Mouse (Mus musculus): Measurements from ENCODE around the gene Pten.
A peak's percentile ranks its signal among the peaks of the same experiment; 100 is the strongest.
"Not testable (repeated sequence)": the region's sequence is repeated elsewhere in the genome, so short reads cannot be mapped to it uniquely, and the experiment has no call there.

Pten gene

GRCm38 (mm10) chr19:32754188-32755000 lies 2.9 kb upstream of the Pten start:
- DNase-seq (ENCODE audit: low spot score in 2 of 2), result peak in 1 of 2 experiments; percentile 9

- no peak for DNase-seq (ENCODE audit: low spot score in 2 of 2)
Observed at GRCm38 (mm10) chr19:32755104-32755791, 2.0 kb upstream of the Pten start.

GRCm38 (mm10) chr19:32755792-32756635 lies 1.3 kb upstream of the Pten start:
- peak; percentile 91 to 97 for DNase-seq (ENCODE audit: low spot score in 2 of 2)

GRCm38 (mm10) chr19:32756636-32756899 lies 729 bp upstream of the Pten start:
- no peak for DNase-seq (ENCODE audit: low spot score in 2 of 2)

GRCm38 (mm10) chr19:32757831-32758792 lies 815 bp downstream of the Pten start:
- DNase-seq (ENCODE audit: low spot score in 2 of 2), result peak in 1 of 2 experiments; percentile 35

- no peak for DNase-seq (ENCODE audit: low spot score in 2 of 2)
Observed at GRCm38 (mm10) chr19:32758793-32759161, 1.5 kb downstream of the Pten start.

GRCm38 (mm10) chr19:32759357-32760024 lies 2.2 kb downstream of the Pten start:
- DNase-seq (ENCODE audit: low spot score in 2 of 2), result no peak

- DNase-seq (ENCODE audit: low spot score in 2 of 2), result no peak
Observed at GRCm38 (mm10) chr19:32760499-32760898, 3.2 kb downstream of the Pten start.

- no peak for DNase-seq (ENCODE audit: low spot score in 2 of 2)
Observed at GRCm38 (mm10) chr19:32761162-32761561, 3.9 kb downstream of the Pten start.

GRCm38 (mm10) chr19:32762493-32762892 lies 5.2 kb downstream of the Pten start:
- DNase-seq (ENCODE audit: low spot score in 2 of 2), result no peak

- no peak for DNase-seq (ENCODE audit: low spot score in 2 of 2)
Observed at GRCm38 (mm10) chr19:32778411-32778810, 21.1 kb downstream of the Pten start.

- DNase-seq (ENCODE audit: low spot score in 2 of 2), result no peak
Observed at GRCm38 (mm10) chr19:32779131-32779530, 21.8 kb downstream of the Pten start.

- no peak for DNase-seq (ENCODE audit: low spot score in 2 of 2)
Observed at GRCm38 (mm10) chr19:32781305-32782071, 24.2 kb downstream of the Pten start.

- not testable (repeated sequence) for DNase-seq (ENCODE audit: low spot score in 2 of 2)
Observed at GRCm38 (mm10) chr19:32787388-32787787, 30.1 kb downstream of the Pten start.

GRCm38 (mm10) chr19:32788016-32788415 lies 30.7 kb downstream of the Pten start:
- DNase-seq (ENCODE audit: low spot score in 2 of 2), result not testable (repeated sequence)

- DNase-seq (ENCODE audit: low spot score in 2 of 2), result no peak
Observed at GRCm38 (mm10) chr19:32789535-32789934, 32.2 kb downstream of the Pten start.

- DNase-seq (ENCODE audit: low spot score in 2 of 2), result peak in 1 of 2 experiments; percentile 31
Observed at GRCm38 (mm10) chr19:32792610-32793009, 35.3 kb downstream of the Pten start.

GRCm38 (mm10) chr19:32793901-32794300 lies 36.6 kb downstream of the Pten start:
- no peak for DNase-seq (ENCODE audit: low spot score in 2 of 2)

GRCm38 (mm10) chr19:32800557-32800956 lies 43.3 kb downstream of the Pten start:
- no peak for DNase-seq (ENCODE audit: low spot score in 2 of 2)

GRCm38 (mm10) chr19:32804703-32805102 lies 47.4 kb downstream of the Pten start:
- DNase-seq (ENCODE audit: low spot score in 2 of 2), result no peak
